ENCODE assay signal across 20 mouse cellular contexts in genomic region chr13:112829619-112830018, GRCm38 (mm10).
"Had no signal": no experiment of that assay in that cellular context is flagged by ENCODE, and none has a peak within 500 bp of the region (broad histone marks: within the 10 kb centered on the region; RNA-seq: fewer than 3 reads in every experiment).

No protein-coding gene starts in this region.

- H3K4me3 ChIP-seq: liver, embryonic 15.5 days; midbrain, embryonic 10.5 days; midbrain, embryonic 12.5 days; myocyte; neural tube, embryonic 13.5 days; neural tube, embryonic 15.5 days had no signal

- H3K27ac ChIP-seq: liver, embryonic 15.5 days; midbrain, embryonic 10.5 days; midbrain, embryonic 12.5 days; neural tube, embryonic 13.5 days; neural tube, embryonic 15.5 days had no signal

- ATAC-seq: midbrain, embryonic 16.5 days had no signal

- H3K27me3 ChIP-seq: midbrain, embryonic 12.5 days; neural tube, embryonic 13.5 days; neural tube, embryonic 15.5 days had no signal

- H3K9ac ChIP-seq: liver, embryonic 15.5 days; lung, embryonic 14.5 days; midbrain, embryonic 12.5 days; neural tube, embryonic 13.5 days; neural tube, embryonic 15.5 days had no signal

- H3K4me2 ChIP-seq: liver, embryonic 15.5 days; lung, embryonic 14.5 days; midbrain, embryonic 12.5 days; neural tube, embryonic 13.5 days; neural tube, embryonic 15.5 days had no signal

- H3K36me3 ChIP-seq: midbrain, embryonic 10.5 days; midbrain, embryonic 12.5 days; neural tube, embryonic 13.5 days; neural tube, embryonic 15.5 days had no signal

- DNase-seq: lung, adult 18-20 months; lung, embryonic 14.5 days; lung, postnatal 10 days; lung, postnatal 4 days; midbrain, embryonic 14.5 days; retina, postnatal 1 day; right cerebral cortex, adult 18-20 months; right cerebral cortex, postnatal 25 days; right cerebral cortex, postnatal 4 days; spleen, adult 18-20 months; thymus, adult 2 months; thymus, postnatal 25 days; thymus, postnatal 4 days had no signal

- H3K9me3 ChIP-seq: liver, embryonic 15.5 days; midbrain, embryonic 10.5 days; midbrain, embryonic 12.5 days; neural tube, embryonic 13.5 days; neural tube, embryonic 15.5 days had no signal
